Mouse (Mus musculus) heart, postnatal 4 days (tissue): ENCODE results near the gene Adam12. TPM values are rescaled to one million over a fixed set of nuclear protein-coding genes. Genes with fewer than 3 reads are reported as not detected.

Experiments
- DNase-seq: peaks from one replicate; pipeline ENCODE4 v3.0.0; 2021
- total RNA-seq, 2 experiments: library from RNA; stranded (reverse); gene quantifications; 2 replicates each; pipeline ENCODE4 v1.2.3; 2021

Adam12 gene
- total RNA-seq, 2 experiments from 2014 or later: 9.2 to 10.6 TPM

DNA sequence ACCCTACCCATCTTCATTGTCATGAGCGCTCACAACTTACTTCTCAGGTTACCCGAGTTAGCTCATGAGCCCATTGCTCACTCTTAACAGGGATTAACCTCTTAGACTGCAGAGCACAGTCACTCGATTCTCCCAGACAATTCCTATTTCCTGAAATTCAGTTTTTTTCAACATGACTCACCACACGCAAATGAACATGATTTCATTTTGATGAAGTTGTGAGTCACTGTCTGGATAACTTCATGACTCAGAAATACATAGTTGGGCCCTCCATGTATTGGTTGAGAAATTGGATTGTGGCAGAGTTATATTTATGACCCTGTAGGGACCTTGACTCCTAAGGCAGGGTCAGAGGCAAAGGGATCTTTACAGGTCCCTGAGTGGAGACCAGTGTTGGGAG lies 230.4 kb downstream of the Adam12 start:
- no peak for DNase-seq

GRCm38 (mm10) chr7:133990930-133991329 lies 241.0 kb downstream of the Adam12 start:
- DNase-seq: no peak

DNA sequence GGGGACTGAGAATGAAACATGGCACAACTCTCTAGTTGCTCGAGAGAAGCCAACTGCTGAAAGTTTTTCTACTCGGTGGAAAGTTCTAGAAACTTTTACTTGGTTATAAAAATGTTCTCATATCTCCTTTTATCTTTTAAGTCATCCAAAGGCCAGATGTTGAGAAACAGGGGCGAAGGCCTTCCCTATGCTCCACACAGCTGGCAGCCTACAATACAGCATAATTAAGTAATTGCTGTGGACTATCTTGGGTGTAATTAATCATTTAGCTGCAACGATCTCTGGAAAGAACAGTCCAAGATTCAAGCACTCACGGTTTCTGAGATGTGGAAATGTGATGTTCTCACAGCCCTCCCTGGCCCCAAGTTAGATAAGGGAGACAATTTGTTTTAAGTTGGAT lies 243.6 kb downstream of the Adam12 start:
- DNase-seq: no peak

GRCm38 (mm10) chr7:133986201-133986600 lies 245.7 kb downstream of the Adam12 start:
- no peak for DNase-seq

DNA sequence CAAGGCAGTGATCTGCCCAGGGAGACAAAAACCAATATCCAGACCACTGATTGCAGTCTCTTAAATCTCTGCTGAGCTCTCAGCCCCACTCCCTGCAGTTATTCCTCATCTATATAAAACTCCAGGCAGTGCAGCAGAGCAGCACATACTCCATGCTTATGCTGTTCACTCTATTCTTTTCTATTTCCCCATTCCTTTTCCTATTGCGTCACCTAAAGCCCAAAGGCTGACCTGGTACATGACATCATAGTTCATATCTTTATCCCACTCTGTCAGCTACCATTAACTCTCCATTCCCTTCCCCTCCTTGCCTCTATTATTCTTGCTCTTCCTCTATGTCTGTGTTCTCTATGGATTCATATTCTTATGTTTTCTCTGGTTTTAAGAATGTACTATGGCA lies 246.3 kb downstream of the Adam12 start:
- no peak for DNase-seq

GRCm38 (mm10) chr7:133976388-133977122 lies 255.4 kb downstream of the Adam12 start:
- no peak for DNase-seq

DNA sequence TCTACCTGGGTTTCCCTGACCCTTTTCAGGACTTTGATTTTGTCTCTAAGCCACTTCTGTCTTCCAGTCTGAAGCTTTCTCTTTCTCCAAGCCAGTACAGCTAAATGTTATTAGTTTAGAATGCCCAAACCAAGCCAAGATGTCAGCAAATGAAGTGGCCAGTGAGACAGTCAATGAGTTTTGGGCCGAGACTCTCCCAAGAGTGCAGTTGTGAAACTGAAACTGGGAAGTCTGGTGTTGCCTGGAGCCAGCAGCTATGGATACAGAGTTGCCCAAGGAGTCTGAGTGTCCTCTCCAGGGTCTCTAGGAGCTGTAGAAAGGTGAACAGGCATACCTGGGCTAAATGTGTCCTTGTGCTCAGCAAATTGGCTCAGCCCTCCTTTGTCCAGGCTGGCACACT lies 260.9 kb downstream of the Adam12 start:
- peak; percentile 21 for DNase-seq

GRCm38 (mm10) chr7:133970407-133970806 lies 261.5 kb downstream of the Adam12 start:
- no peak for DNase-seq

DNA sequence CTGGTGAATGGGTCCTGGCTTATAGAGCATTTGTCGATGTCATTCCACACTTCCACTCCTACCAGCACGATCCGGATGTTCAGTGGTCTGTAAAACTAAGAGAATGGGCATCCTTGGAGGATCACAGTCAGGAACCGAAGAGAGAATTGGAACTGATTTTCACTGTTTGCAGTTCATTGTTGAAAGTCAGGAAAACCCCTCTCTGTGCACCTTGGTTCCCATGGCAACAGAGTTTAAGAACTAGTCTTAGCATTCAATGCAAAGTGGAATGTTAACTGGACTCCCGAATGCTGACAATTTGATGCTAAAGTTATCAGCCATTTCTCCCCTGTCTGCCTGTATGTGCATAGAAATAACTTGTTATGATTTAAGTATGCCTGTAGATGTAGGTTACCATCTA lies 264.0 kb downstream of the Adam12 start:
- no peak for DNase-seq

DNA sequence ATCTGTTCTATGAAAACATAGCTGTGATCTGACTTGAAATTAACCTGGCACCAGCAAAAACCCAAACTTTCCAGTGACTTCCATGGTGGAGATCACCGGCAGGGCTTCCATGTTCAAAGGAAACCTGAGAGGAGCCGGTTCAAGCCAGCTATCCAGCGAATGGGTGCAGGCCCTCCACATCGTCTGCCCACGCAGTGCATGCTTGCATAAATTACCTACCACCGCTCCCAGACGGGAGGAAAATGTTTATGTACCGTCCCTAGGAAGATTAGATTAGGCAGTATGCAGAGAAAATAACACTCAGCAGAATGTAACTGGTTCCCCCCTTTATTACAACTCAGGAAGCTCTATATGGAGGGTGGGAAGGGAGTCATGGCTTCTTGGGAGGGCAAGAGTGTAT lies 268.4 kb downstream of the Adam12 start:
- no peak for DNase-seq

GRCm38 (mm10) chr7:133959200-133959599 lies 272.7 kb downstream of the Adam12 start:
- DNase-seq: peak; percentile 63

DNA sequence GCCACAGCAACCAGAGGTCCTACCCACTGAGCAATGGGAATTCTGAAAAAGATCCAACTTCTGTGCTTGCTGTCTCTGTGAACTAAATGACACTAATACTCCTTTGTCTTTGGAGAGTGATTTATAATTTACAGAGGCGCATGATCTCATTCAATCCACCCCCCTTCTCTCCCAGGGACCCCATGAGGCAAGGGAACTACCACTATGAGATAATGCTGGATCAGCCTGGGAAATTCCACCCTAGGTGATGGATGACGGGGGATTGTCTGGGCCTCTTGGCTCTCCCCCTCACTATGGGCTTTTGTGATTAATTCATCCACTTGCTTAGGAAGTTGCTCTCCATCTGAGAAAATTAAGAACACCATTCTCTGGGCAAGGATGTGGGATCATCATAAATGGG lies 274.1 kb downstream of the Adam12 start:
- no peak for DNase-seq

DNA sequence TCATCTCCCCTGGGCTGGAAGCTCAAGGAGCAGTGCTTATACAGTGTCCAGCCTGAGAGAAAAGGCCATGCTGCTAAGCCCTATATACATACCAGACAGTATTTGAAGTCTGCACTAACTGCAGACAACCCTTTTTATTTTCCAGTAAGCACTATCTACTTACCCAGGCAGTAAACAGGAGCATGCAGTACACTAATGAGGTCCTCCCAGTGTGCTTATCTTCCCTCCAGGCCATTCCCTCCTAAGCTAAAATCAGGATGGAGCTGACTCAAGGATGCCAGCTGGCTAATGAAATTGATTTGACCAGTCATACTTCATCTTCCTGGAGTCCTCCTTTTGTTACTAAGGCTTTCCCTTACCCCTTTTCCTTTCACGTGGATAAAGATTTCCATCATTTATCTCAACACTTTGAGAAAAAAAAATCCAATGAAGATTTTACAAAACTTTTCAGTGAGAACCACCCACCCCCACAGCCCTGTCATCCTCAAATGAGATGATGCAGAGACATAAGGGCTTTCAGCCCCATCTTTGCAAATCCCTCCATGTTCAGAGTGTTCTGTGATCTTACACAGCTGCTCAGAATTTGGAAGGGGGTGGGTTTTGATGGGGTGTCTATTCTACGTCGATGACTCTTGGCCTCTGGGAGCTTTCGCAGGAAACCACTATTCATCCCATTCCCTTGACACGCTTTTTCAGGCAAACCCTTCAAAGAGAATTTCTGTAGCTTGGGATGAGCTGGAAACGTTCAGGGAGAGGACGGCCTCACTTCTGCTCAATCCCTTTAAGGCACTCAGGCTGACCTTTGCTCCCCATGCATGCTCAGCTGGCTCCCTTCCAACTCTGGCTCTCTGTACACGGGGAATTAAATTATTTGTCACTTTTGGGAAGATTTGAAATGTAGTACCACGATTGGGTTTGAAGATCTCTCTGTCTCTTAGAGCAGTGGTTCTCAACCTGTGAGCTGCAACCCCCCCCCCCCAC lies 277.5 kb downstream of the Adam12 start:
- peak; percentile 26 for DNase-seq

- peak; percentile 64 for DNase-seq
Observed at GRCm38 (mm10) chr7:133951777-133952545, 280.0 kb downstream of the Adam12 start.

- no peak for DNase-seq
Observed at GRCm38 (mm10) chr7:133947360-133947759, 284.6 kb downstream of the Adam12 start.

- DNase-seq: no peak
Observed at GRCm38 (mm10) chr7:133946757-133947345, 285.1 kb downstream of the Adam12 start.

DNA sequence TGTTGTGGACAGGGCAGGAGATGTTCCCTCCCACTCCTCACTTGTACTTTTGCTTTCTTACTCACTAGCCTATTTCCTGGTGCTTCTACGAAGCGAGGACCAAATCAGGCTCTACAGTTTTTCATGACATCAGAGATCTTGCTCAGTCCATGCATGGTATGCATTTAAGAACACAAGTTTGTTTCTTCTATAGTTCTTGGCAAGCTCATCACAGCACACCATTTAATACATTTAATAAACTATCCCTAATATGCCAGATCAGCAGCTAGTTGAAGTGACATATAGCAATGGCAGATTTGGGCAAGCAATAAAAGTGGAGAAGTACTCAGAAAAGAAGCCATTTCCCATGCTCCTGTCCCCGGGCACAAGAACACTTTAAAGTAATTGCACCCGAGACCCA lies 285.8 kb downstream of the Adam12 start:
- DNase-seq: no peak

DNA sequence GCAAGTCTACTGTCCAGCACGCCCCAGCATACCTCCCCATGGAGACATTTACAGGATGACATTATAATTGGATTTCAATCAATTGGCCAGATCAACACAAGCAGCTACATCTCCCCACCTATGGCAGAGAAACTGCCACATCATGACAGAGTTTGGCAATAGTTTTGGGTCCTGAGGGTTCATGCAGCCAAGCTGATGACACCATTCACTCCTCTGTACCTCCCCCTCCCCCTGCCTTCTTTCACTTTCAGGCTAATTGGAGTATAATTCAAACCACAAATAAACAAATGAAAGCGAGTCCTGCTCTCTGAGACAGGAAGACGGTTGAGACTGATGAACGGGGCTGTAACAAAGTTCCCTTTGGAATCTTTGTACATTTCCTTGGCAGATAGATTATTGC lies 291.5 kb downstream of the Adam12 start:
- no peak for DNase-seq

DNA sequence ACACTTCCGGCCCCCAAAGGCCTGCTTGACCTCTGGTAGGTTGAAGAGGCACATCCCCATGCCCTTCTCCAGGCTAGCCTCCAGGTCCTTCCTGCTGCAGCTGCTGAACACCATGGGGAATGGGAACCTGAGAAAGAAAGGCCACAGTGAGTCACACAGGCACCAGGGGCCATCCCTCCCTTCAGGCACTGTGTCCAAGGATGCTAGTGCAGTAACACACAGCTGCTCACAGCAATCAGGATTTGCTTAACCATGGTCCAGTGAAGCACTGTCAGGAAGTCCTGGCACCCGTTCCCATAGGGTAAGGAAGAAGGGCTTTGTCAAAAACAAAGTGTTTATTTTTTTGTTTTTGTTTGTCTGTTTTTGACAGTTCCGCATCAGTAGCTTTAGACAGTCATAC lies 294.5 kb downstream of the Adam12 start:
- DNase-seq: no peak

DNA sequence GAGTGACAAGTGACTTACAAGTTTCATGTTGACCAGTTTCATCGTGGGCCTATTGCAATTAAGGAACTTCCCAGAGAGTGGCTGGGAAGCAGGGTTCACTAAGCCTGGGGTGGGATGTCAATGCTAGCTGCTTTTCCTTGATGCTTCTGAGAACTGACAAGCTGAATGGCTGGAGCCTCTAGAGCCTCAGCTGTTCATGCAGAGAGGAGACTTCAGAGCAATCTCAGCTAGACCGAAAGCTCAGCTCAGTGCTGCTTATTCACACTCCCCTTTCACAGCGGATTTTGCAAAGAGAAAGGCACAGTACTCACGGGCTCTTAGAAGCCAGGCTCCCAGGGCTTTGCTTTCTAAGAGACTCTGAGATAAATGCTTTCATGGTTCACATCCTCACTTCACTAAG lies 295.6 kb downstream of the Adam12 start:
- DNase-seq: no peak

DNA sequence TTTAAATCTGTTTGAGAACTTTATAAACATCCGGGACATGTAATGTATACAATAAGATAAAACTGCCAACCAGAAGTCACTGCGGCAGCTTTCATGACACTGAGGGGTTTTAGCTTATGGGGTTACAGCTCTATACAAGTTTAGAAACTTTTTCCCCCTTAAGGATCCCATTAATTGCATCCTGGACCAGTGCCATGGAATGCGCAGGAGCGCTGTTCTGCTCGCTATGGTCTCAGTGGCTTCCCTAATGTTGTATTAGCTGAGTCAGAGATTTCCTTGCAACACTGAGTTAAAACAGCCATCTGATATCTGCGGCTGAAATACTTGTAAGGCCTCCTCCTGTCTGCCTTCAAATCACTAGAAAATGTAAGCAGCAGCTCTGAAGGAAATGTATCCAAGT lies 298.6 kb downstream of the Adam12 start:
- no peak for DNase-seq

DNA sequence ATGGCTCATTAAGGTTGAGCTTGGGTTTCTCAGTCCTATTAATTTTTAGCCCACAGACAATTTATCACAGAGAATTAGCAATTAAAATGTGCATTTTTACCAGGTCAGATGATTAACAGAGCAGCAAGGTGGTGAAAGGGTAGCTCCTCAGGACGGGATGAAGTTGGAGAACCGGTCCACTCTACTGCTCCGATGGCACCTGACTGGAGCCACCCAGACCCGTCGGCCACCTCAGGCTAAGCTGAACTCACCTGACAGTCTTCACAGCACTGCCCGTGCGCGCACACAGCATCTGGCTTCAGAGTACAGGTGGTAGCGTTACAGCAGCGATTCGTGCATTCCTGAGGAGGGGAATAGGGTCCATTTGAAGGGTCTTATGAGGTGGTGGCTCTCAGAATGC lies 300.5 kb downstream of the Adam12 start:
- DNase-seq: no peak
